Mouse (Mus musculus): ENCODE results near the gene Vmn1r122. TPM values are rescaled to one million over a fixed set of nuclear protein-coding genes. Genes with fewer than 3 reads are reported as not detected.
"Not testable (repeated sequence)": the region's sequence is repeated elsewhere in the genome, so short reads cannot be mapped to it uniquely, and the experiment has no call there.

Gene Vmn1r122
- not detected in 2 replicates for polyA plus RNA-seq (2016; fragmentation: Nextera tagmentation; extraction: Ambion mirVana)

DNA sequence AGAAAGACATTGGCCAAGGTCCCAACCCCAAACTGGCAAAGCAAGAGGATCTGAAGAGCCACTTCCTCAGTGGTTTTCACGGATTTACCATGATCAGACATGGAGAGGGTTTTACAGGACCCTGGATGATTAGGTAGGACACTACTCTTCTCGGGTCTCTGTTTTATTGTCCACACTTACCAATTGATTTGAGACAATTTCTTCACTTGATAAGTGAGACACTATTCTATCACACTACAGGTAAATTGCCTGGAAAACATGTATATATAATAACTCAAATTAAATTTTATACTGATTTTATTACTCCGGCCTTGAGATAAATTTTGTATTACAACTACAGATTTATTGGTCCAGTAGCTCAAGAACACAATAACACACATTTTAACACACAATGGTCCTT, at the start of gene Vmn1r122:
Gene Vmn1r122, minus strand, starts transcription at position 101 of the 400 bp plus-strand sequence.
- H3K36me3 ChIP-seq; ATAC-seq (ENCODE audit: low FRiP score, low read depth); H3K9ac ChIP-seq; H3K27ac ChIP-seq; H3K4me1 ChIP-seq; H3K27me3 ChIP-seq (replicated peaks); H3K9me3 ChIP-seq; H3K4me3 ChIP-seq; H3K4me2 ChIP-seq (replicated peaks): not testable (repeated sequence)
- WGBS: 67% methylated on average over 3 of the region's 3 CpGs

- not testable (repeated sequence) for H3K4me2 ChIP-seq (replicated peaks); H3K4me1 ChIP-seq; H3K9ac ChIP-seq; H3K9me3 ChIP-seq; H3K27me3 ChIP-seq (replicated peaks); H3K36me3 ChIP-seq; ATAC-seq (ENCODE audit: low FRiP score, low read depth); H3K4me3 ChIP-seq; H3K27ac ChIP-seq
- 44% methylated on average over 1 of the region's 3 CpGs for WGBS
Observed at GRCm38 (mm10) chr7:21161885-21162284, 28.0 kb upstream of the Vmn1r122 start, which contains the start of gene Vmn1r123. Gene Vmn1r123 (plus strand): TSS chr7:21162185.

DNA sequence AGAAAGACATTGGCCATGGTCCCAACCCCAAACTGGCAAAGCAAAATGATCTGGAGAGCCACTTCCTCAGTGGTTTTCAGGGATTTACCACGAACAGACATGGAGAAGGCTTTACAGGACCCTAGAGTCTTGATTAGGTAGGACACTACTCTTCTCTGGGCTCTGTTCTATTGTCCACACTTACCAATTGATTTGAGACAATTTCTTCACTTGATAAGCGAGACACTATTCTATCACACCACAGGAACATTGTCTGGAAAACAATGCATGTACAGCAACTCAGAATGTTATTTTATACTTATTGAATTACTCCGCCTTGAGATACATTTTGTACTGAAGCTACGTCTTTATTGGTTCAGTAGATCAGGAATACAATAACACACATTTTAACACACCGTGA, 35.5 kb downstream of the Vmn1r122 start, which contains the start of gene Vmn1r121:
Gene Vmn1r121, minus strand, starts transcription at position 101 of the 400 bp plus-strand sequence.
- not testable (repeated sequence) for H3K27me3 ChIP-seq (replicated peaks); H3K9ac ChIP-seq; H3K4me1 ChIP-seq; H3K4me2 ChIP-seq (replicated peaks); H3K27ac ChIP-seq; ATAC-seq (ENCODE audit: low FRiP score, low read depth); H3K36me3 ChIP-seq; H3K4me3 ChIP-seq; H3K9me3 ChIP-seq
- 76% methylated on average over 5 of the region's 5 CpGs for WGBS

Other genes starting within 250 kb of the Vmn1r122 start
- not detected in 2 replicates for gene Vmn1r118, start 221.8 kb downstream of the Vmn1r122 start, polyA plus RNA-seq (2016; fragmentation: Nextera tagmentation; extraction: Ambion mirVana)
- gene Vmn1r119, start 121.7 kb downstream of the Vmn1r122 start, polyA plus RNA-seq (2016; fragmentation: Nextera tagmentation; extraction: Ambion mirVana): not detected in 2 replicates
- gene Vmn1r120, start 80.3 kb downstream of the Vmn1r122 start, polyA plus RNA-seq (2016; fragmentation: Nextera tagmentation; extraction: Ambion mirVana): not detected in 2 replicates
- not detected in 2 replicates for gene Vmn1r121, start 35.6 kb downstream of the Vmn1r122 start, polyA plus RNA-seq (2016; fragmentation: Nextera tagmentation; extraction: Ambion mirVana)
- gene Vmn1r123, start 28.1 kb upstream of the Vmn1r122 start, polyA plus RNA-seq (2016; fragmentation: Nextera tagmentation; extraction: Ambion mirVana): not detected in 2 replicates
- gene Gm5157, start 56.3 kb upstream of the Vmn1r122 start, polyA plus RNA-seq (2016; fragmentation: Nextera tagmentation; extraction: Ambion mirVana): not detected in 2 replicates
- gene Vmn1r124, start 126.5 kb upstream of the Vmn1r122 start, polyA plus RNA-seq (2016; fragmentation: Nextera tagmentation; extraction: Ambion mirVana): not detected in 2 replicates
- not detected in 2 replicates for gene Vmn1r125, start 138.1 kb upstream of the Vmn1r122 start, polyA plus RNA-seq (2016; fragmentation: Nextera tagmentation; extraction: Ambion mirVana)
- gene Vmn1r126, start 167.3 kb upstream of the Vmn1r122 start, polyA plus RNA-seq (2016; fragmentation: Nextera tagmentation; extraction: Ambion mirVana): not detected in 2 replicates
- gene Vmn1r127, start 185.7 kb upstream of the Vmn1r122 start, polyA plus RNA-seq (2016; fragmentation: Nextera tagmentation; extraction: Ambion mirVana): not detected in 2 replicates
- not detected in 2 replicates for gene Vmn1r128, start 215.2 kb upstream of the Vmn1r122 start, polyA plus RNA-seq (2016; fragmentation: Nextera tagmentation; extraction: Ambion mirVana)
- not detected in 2 replicates for gene Vmn1r129, start 227.2 kb upstream of the Vmn1r122 start, polyA plus RNA-seq (2016; fragmentation: Nextera tagmentation; extraction: Ambion mirVana)

Measured in neural tube, embryonic 12.5 days (tissue).